ENCODE assay signal across 14 mouse cellular contexts in the genomic region with DNA sequence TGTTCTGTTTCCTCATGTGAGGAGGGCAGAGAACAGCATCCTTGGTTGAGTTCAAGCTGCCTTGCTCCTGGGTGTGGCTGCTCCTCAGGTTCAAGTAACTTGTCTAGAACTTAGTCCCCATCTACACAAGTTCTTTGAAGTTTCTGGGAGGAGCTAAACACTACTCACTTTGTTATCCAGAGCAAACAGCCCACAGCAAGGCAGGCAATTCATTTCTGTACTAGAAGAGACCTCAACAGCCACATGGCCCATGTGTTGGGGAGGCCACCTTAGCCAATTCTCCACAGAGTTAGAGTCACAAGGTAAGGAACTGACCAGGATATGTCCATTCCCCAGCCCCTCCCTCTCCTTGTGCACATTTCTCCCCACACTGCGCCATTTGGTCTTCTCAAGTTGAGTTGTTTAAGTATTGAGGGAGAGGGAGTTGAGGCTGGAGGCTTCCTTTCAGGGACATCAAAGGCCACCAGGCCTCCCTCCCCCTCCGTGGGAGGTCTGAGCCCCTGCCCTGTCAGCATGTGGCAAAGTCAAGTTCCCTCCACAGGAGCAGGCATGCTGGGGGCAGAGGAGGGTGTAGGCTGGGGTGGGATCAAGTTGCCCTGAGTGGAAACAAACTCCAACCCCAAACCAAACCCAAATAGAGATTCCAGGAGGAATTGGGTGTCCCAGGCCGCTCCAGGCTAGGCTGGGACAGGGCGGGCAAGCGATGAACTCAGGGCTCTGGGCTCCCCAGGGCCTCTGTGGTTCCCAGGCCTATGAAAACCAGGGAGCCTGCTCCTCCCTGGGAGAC. TPM values are rescaled to one million over a fixed set of nuclear protein-coding genes. Genes with fewer than 3 reads are reported as not detected.
DNase-seq lines count a peak whose midpoint lies in the region; ATAC-seq lines count a peak whose summit lies in the region.
"Had no signal": no experiment of that assay in that cellular context is flagged by ENCODE, and none has a peak within 500 bp of the region (broad histone marks: within the 10 kb centered on the region; RNA-seq: fewer than 3 reads in every experiment).

No protein-coding gene starts in this region.

- 37% methylated on average over 5 of the region's 5 CpGs for WGBS in lung, embryonic 15.5 days

- no peak overlapping the region for H3K4me2 ChIP-seq in lung, embryonic 15.5 days
- H3K4me2 ChIP-seq: liver, embryonic 15.5 days; neural tube, embryonic 15.5 days had no signal

- no peaks in the 10 kb centered on the region for H3K27me3 ChIP-seq in lung, embryonic 15.5 days
- H3K27me3 ChIP-seq in splenic B cell, adult 2 months (ENCODE audit: control insufficient read depth, insufficient read depth, low read length, poor library complexity, severe bottlenecking) = no peaks in the 10 kb centered on the region
- H3K27me3 ChIP-seq: liver, embryonic 15.5 days; neural tube, embryonic 15.5 days had no signal

- peak; percentile 35 for ATAC-seq in lung, embryonic 15.5 days (ENCODE audit: borderline replicate concordance, extremely low read depth, low FRiP score, low TSS enrichment)
- ATAC-seq: intestine, postnatal 0 days had no signal

- H3K9ac ChIP-seq in lung, embryonic 15.5 days = no peak overlapping the region
- H3K9ac ChIP-seq: liver, embryonic 15.5 days; neural tube, embryonic 15.5 days had no signal

- 0 out of 2 replicates have a peak overlapping the region, but pooled peaks have one; percentile 29 for H3K27ac ChIP-seq in lung, embryonic 15.5 days
- H3K27ac ChIP-seq: layer of hippocampus, adult 2 months; liver, embryonic 15.5 days; neural tube, embryonic 15.5 days had no signal

- peaks cover 23% of the 10 kb centered on the region for H3K4me1 ChIP-seq in lung, embryonic 15.5 days
- H3K4me1 ChIP-seq: liver, embryonic 15.5 days; megakaryocyte, embryonic 14.5 days; neural tube, embryonic 15.5 days had no signal

- H3K4me3 ChIP-seq in lung, embryonic 15.5 days = no peak overlapping the region
- H3K4me3 ChIP-seq: layer of hippocampus, adult 2 months; liver, embryonic 15.5 days; megakaryocyte, embryonic 14.5 days; neural tube, embryonic 15.5 days had no signal

- no peaks in the 10 kb centered on the region for H3K36me3 ChIP-seq in lung, embryonic 15.5 days
- H3K36me3 ChIP-seq in splenic B cell, adult 2 months (ENCODE audit: control insufficient read depth, insufficient read depth, low read length, poor library complexity, severe bottlenecking) = no peaks in the 10 kb centered on the region
- H3K36me3 ChIP-seq: liver, embryonic 15.5 days; neural tube, embryonic 15.5 days had no signal

- H3K9me3 ChIP-seq in lung, embryonic 15.5 days = no peaks in the 10 kb centered on the region
- H3K9me3 ChIP-seq: liver, embryonic 15.5 days; neural tube, embryonic 15.5 days had no signal

- peak; percentile 92 for DNase-seq in heart, adult 11 months
- DNase-seq in heart, adult 9 months (ENCODE audit: low spot score in 2 of 2) = no peak
- no peak for DNase-seq in lung, postnatal 4 days
- peak; percentile 43 for DNase-seq in forelimb bud, embryonic 11.5 days (ENCODE audit: low read depth, low spot score)
- DNase-seq in splenic B cell, adult 2 months (ENCODE audit: low read depth, low spot score) = peak; percentile 23
- no peak for DNase-seq in left cerebral cortex, adult 9 months (ENCODE audit: low spot score in 2 of 2)
- no peak for DNase-seq in T-cell, adult 2 months (ENCODE audit: low spot score)
- DNase-seq: retina, postnatal 1 day had no signal

RNA-seq across cellular contexts. Expression of gene Wnt11, which starts 37.4 kb away (rescaled TPM):
- polyA plus RNA-seq in lung, embryonic 15.5 days (2015; fragmentation: Nextera tagmentation; extraction: Ambion mirVana) = 18.9 and 19.8 TPM in 2 replicates

Comparison
In these comparisons a context has a peak if more than half of its experiments do, and no peak if none do; other contexts are left out.
1. DNase-seq: peak in heart, adult 11 months (single experiment), forelimb bud, embryonic 11.5 days (single experiment) and splenic B cell, adult 2 months (single experiment); none in heart, adult 9 months (0 of 2), lung, postnatal 4 days (0 of 2), left cerebral cortex, adult 9 months (0 of 2) and T-cell, adult 2 months (single experiment).